Mouse (Mus musculus) retina, postnatal 1 day (tissue): ENCODE results near the gene Cct7.
A peak's percentile ranks its signal among the peaks of the same experiment; 100 is the strongest.

Experiments
- DNase-seq: peaks from one replicate; pipeline ENCODE4 v3.0.0-alpha.2; 2012

Cct7 gene

DNA sequence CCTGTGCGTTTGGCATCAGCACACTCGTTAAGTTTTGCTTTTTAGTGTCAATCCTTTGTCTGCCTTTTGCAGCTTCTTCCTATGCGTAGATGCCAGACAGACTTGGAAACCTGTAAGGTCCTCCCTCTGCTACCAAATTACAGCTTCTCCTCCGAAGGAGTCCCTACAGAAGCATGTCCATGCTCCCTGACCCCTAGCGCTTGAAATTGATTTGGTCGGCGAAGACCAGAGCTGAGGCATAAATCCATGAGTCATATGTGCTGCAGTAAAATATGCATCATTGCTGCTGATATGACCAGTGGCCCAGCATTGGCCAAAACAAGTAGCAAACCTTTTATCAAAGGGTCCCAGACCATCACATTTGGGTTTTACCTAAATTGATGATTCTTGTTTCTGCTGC lies 1.5 kb downstream of the Cct7 start:
- DNase-seq, result no peak

DNA sequence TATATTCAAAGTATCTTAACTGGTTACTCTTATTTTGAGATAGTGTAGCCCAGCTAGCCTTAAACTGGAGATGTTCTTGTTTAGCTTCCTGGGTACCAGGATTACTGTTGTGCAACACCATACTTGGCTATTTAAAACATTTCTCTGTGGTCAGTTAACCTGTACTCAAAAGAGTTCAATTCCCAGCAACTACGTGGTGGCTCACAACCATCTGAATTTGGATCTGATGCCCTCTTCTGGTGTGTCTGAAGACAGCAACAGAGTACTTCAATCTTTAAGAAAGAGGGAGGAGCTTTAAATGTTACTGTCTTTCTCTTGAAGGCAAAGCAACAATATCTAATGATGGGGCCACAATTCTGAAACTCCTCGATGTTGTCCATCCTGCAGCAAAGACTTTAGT lies 8.3 kb downstream of the Cct7 start:
- no peak for DNase-seq

DNA sequence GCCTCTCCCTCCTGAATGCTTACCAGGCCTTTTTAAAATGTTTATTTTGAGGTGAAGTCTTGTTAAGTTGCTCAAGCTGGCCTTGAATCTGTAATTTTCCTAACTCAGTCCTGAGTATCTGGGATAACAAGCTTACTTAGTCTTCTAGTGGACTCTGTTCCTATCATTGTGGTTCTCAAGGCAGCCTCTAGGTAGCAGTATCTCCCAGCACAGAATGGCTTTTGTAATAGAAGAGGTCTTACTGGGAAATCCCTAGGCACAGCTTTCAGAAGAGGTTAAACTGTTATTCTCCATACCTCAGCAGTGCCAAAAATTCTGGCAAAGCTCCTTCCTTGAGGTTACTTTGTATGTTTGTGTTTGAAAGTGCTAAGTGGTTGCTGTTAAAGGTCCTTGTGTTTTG lies 14.1 kb downstream of the Cct7 start:
- DNase-seq, result peak; percentile 46

DNA sequence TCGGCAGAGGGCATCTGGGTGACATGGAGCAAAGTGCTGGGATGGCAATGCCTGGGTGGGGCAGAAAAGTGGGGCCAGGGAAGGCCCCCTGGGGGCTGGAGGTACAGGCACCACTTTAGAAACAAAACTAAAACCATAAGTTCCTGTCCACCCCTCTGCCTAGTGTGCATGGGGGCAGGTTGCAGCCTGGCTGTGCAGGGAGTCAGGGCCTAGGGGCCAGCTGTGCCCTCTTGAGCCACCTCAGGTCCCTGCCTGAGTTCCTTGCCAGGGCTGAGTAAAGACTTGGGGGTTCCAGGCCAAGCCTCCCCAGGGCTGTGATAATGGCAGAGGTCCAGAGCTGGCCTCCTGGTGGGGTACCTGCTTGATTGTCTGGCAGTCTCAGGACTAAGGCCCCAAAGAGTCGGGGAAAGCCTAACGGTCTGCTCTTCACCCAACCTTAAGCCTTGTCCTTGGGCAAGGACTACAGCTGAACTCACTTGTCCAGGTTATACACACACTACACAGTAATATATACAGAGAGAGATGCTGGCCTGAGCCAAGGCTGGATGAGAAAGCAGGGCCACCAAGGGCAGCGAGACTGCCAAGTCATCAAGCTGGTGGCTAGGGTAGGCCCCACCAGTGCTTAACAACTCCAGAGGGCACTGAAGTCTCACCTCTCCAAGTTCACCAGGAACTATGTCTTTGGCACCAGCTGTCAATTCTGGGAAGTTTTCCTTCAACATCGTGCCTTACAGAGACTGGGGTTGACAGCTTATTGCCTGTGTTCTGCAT lies 18.5 kb downstream of the Cct7 start:
- no peak for DNase-seq

DNA sequence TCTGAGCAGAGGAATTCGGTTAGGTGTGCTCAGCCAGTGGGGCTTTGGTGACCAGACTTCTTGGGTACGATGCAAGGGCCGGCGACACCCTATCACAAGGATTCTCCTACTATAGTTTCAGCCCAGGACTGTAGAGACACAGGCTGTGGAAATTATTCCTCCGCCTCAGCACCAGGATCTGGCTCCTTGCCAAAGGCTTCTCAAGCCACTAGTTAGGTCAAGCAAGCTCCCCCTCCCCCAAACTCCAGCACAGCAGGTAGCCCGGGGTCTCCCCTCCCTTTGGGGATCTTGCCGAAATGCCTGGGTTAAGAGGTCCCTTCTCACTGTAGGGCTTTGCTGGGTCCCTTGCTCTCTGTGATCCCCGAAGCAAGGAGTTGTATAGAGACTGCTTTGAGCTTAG lies 20.6 kb downstream of the Cct7 start:
- DNase-seq, result peak; percentile 55

DNA sequence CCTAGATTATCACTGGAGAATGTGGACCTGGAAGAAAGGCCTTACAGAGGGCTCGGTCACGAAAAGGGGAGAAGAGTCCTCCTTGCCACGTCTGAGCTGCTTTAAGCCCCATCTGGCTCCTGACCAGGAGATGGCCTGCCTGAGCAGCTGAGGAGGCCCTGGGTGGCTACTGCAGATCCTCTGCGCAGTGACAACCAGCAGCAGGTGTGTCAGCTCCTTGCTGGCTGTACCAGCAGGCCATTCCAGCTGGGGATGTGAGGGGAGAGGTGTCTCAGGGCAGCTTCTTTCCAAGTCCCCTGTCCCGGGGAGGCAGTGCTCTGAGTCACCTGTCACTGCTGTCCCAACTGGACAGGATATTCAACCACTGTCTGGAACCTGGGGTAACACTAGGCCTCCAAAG lies 21.2 kb downstream of the Cct7 start:
- DNase-seq, result no peak

DNA sequence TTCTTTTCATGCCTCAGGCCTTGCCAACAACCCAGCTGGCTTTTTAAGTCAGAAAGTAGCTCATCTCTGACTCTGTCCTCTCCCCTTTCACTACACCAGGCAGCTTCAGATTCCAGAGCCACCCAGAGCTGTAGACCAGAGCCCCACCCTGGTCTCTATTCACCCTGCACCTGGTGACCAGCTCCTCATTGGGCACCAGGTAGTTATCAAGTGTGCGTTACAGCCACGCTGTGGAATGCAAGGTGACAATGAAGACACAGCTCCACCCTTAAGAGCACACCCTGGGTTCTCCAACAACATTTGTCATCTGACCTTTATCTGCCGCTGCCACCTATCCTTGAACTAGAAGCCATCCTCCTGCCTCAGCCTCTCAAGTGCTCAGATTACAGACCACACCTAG lies 24.3 kb downstream of the Cct7 start:
- DNase-seq, result no peak

DNA sequence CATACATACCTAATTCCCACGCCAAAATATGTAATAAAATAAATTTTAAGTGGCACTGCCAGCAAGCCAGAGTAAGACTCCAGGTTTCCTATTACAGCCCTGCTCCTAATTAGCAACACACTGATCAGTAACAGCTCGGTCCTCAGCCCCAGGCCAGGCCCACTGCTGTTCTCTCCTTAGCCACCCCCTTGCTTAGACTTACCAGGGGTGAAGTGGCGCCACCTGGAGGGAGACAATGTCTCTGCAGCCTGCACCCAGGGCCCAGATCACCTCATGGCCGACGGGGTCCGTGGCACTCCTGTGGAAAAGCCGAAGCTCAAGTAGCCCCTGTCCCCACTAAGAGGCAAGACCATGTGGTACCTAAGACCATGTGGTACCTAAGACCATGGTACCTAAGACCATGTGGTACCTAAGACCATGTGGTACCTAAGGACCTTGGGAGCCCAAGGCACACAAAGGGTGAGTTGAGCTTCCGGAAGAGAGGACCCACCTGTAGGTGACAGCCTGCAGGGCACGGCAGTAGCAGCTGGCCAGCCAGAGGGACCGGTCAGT lies 26.1 kb downstream of the Cct7 start:
- peak; percentile 58 for DNase-seq

DNA sequence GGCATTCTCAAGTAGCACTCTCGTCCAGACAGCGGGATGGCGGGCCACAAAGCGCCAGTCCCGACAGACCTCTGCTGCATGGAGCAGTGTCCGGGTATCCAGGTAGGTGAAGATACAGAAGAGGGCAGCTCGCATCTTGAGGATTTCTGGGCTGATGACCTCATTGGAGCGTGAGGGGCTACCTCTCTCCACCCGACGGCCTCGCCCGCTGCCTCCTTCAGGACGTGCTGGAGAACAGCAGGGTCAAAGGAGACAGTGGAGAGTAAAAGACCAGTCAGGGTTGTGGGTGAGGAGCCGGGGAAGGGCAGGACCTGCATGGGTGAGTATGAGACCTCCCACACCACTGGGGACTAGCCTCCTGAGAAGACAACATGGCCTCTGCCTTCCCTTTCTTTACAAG lies 27.1 kb downstream of the Cct7 start:
- no peak for DNase-seq

DNA sequence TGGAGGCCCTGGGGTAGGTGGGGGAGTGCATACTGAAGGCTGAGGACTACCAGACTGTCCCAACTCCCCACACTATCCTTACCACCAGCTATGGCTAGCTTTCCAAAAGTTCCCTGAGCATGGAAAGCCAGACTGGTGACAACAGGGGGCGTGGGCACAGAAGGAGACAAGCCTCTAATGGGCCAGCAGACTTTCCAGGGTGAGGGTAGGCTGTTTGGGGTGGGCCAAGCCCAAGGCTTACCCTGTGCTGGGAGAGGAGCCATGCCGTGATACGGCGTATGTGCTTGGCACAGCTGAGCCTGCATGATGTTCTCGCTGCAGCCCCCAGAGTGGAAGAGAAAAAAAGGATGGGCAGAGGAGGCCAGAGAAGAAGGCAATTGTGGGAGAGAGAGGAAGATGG lies 28.7 kb downstream of the Cct7 start:
- no peak for DNase-seq

DNA sequence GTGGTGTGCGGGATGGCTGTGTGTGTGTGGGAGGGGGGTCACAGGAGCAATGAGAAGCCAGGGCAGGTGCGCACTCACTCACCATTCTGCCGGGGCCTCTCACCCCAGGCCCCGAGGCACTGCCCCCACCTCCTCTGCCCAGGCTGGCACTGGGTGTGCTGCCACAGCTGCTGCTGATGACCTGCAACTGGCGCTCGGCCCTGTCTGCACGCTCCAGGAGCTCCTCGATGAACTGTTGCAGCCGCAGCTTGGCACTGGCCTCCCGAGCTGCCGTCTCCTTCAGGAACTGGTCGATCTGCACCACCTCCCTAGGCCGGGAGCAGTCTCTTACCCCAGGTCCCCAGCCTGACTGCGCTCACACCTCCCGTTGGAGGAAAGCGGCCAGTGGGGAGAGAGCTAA lies 29.4 kb downstream of the Cct7 start:
- DNase-seq, result no peak

DNA sequence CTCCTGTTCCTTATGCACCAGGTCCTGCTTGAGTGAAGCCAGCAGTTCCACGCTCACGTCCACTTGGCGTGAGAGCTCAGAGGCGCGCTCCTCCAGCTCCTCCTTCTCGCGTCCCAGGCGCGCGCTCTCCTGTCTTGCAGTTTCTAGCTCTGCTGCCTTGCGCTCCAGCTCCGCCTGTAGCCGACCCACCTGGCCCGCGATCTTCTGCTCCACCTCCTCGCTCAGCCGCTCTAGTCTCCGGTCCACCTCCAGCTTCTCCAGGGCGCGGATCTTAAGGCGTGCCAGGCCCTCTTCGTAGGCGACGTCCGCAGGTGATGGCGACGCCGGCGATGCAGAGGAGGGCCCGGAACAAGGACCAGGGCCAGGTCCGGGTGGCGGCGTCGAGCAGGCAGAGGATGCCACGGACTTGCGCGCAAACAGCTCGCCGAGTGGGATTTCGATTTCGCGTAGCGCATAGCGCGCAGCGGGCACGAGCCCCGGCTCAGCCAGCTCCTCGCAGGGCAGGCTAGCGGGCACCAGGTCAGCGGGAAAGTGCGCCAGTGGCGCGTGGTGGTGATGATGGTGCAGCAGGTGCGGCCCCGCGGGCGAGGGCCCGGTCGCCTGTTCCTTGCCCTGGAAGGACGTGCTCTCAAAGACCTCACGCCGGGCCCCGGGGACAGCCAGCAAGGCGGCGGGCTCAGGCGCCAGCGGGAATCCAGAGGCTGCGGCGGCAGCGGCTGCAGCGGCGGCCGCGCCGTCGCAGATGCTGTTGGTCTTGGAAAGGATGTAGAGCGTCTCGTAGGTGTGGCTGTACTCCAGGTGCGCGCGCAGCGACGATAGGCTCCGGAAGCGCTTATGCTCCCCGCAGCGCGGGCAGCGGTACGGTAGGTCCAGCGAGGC lies 32.8 kb downstream of the Cct7 start:
- peak; percentile 47 for DNase-seq

DNA sequence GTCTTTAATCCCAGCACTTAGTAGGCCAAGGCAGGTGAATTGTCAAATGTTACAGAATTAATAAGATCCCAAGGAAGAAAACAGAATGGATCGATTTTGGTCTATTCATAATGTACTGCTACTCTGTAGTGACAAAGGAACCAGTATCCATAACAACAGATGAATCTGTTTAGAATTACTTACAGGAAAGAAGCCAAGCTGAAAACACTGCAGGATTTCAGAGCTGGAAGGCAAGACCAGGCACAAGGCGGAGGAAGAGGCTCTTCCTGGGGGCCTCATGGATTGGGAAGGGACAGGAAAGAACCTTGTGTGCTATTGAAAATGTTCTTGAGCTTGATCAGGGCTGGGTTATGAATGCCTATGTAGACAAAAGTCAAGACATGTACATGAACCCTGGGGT lies 34.4 kb downstream of the Cct7 start:
- DNase-seq, result no peak

DNA sequence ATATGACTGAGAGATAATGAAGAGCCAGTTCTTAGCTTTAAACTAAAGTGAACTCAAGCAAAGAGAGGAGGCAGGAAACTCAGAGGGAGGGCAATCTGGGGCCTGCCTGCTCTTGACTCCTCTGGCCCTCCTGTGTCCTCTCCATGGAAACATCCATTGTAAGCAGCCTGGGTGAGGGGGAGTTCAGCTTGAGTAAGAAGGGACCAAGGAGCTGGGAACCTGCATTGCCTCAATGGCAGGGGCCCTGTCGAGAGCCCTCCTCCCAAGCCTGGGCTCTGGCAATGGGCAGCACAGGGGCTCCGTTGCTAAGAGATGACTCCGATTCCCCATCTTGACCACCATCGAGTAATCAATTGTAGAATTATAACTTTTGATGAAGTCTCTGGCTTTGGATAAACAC lies 37.2 kb downstream of the Cct7 start:
- no peak for DNase-seq

DNA sequence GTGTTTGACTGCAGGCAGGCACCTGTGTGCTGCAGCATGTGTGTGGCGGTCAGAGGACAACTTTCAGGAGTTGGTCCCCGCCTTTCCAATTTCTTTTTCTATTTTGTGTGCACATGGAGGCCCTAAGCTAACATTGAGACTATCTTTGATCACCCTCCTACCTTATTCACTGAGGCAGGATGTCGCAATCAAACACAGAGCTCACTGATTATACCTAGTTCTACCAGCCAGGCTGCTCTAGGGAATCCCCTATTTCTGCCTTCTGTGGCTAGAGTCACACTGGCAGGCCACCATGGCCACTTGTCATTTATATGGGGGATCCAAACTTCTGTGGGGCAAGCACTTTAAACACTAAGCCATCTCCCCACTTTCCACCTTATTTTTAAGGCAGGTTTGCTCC lies 38.4 kb downstream of the Cct7 start:
- no peak for DNase-seq

DNA sequence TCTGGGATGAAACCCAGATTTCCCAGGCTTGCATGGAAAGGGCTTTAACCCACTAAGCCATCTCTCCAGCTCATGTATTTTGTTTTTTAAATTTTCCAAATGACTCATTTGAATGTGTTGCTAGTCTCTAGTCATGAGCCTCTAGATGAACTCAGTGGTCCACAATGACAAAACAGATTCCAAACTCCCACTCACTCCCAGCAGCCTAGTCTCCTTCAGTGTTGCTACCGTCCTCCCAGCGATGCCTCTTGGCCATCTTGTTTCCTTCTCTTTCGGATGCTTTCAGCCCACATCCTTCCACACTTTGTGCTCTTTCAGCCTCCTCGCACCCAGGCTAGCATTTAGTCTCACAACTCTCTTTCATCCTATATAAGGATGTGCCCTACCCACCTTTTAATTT lies 38.9 kb downstream of the Cct7 start:
- DNase-seq, result no peak

DNA sequence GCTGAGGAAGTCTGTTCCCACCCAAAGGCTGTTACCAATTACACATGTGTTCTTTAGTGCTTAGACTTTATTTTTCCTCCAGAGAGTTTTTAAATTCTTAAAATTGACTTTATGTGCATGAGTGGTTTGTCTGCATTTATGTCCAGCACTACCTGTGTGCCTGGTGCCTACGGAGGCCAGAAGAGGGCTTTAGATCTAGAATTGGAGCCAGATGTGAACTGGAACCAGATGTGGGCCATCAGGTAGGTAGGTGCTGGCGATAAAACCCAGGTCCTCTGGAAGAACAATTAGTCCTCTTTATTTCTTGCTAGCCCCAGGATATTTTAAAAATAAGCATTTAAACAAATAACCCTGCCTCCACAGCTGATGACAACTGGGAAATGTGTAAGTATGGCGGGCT lies 40.3 kb downstream of the Cct7 start:
- no peak for DNase-seq

DNA sequence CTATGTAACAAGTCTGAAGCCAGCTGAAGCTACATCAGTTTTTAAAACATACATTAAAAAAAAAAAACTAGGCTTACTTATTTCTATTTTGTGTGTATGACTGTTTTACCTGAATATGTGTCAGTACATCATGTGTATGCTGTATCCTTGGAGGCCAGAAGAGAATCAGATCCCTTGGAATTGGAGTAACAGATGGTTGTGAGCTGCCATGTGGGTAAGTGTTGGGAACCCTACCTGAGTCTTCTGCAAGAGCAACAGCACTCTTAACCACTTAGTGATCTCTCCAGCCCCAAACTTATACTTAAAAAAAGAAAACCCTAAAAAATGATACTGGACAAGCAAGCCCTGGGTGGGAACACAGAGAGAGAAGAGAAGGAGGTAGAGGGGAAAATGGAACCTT lies 45.7 kb downstream of the Cct7 start:
- no peak for DNase-seq

DNA sequence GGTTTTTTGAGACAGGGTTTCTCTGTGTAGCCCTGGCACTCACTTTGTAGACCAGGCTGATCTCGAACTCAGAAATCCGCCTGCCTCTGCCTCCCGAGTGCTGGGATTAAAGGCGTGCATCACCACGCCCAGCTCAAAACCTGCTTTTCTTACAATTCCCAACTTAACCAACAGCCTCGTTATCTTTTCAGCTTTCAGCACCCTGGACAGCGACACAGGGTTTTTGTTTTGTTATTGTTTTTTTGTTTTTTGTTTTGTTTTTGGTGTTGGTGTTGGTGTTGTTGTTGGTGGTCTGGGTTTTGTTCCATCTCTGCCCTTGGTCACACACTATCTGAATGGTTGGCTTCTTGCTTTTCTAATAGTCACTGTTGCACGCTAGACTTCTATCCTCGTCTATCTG lies 46.8 kb downstream of the Cct7 start:
- DNase-seq, result peak; percentile 61

DNA sequence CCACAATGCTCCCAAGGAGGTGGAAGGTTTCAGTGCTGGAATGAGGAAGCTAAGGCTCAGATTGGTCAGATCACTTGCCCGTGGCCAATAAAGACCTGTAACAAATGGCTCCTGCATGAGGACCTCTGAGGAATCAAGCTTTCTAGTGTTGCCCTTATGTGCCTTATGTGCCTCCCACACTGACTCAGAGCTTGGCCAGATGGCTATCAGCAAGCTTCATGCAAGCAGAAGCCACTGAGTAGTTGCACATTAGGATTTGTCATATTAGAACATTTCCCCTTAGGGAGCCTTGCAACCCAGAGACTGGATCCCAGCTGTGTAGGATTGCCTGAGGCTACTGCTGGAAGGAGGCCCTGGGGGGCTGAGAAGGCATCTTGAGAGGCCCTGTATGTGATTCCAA lies 49.1 kb downstream of the Cct7 start:
- DNase-seq, result no peak

DNA sequence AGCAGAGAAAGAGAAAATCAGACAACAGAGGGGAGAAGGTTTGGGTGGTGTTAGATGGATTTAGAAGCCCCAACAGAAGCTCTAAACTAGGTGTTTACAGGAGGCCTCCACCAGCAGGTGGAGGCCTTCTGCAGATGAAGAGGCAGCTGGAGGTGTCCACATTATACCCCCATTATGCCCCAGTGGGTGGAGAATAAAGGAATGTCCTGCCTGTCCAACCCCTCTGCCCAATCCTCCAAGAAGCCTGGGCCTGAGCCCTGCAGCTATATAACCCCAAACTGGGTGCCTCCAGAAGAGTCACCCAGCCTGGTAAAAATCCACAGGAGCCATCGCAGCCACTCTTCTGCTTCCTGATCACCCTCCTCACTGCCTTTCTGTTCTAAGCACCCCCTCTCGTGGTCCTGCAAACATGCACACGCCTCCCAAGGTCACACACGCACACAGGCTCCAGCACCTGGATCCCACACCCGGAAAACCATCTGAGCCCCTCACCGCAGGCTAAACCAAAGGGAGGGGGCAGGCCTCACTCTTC lies 50.3 kb downstream of the Cct7 start:
- peak; percentile 20 for DNase-seq

DNA sequence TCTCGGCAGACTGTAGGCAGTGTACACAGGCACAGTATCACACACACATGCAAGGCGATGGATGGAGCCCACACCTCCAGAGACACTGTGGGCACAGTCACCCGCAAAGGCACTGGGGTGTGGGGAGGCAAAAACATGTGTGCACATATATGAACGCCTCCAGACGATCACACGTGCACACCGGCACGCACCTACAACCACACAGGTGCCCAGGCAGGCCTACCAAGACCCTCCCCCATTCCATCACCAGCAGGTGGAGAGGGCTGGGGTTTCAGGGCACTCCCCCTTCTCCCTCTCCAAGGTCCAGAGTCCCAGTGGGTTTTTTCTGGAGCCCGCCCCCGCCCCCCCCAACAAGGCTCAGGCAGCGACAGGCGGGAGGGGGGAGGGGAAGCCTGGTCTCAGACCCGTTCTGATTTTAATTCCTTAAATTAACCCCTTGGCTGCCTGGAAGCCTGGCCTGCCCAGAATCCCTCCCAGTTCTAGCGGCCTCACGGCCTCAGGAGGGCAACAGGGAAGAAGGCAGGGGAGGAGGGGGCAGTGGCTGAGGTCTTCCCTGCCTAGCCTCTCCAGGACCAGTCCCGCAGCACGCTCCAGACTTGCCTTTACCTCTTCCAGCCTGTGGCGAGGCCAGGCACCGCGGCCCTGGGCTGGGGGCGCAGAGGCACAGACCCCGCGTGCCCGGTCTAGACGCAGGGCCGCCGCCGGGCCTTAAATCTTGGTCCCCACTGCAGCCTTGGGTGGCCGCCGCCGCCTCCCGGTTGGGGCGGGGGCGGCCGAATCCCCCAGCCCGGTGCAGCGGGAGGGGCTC lies 51.0 kb downstream of the Cct7 start:
- peak; percentile 61 for DNase-seq

DNA sequence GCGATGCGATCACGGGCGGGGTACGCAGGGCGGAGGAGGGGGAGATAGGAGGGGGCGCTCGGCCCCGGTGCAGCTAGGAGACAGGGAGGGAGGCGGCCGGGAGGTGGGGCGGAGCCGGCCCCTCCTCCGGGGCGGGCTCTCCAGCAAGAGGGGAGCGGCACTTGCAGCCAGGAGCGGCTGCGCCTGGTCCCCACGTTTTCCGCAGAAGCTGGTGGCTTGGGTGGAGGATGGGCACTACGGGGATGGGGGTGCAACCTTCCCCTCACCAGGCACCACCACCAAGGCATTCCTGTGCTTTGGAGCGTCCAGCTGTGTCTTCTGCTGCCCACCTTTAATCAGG lies 51.6 kb downstream of the Cct7 start, which contains the start of gene Fbxo41:
Gene Fbxo41, minus strand, starts transcription at position 84 of the 340 bp plus-strand sequence.
- DNase-seq, result peak; percentile 76
